8 mouse cellular contexts compared by ENCODE assay signal in genomic region chr11:3289803-3290639, GRCm38 (mm10). TPM values are rescaled to one million over a fixed set of nuclear protein-coding genes. Genes with fewer than 3 reads are reported as not detected.
DNase-seq lines count a peak whose midpoint lies in the region; ATAC-seq and TF ChIP-seq lines count a peak whose summit lies in the region.

No protein-coding gene starts in this region.

- under 1% methylated on average over 84 of the region's 92 CpGs for WGBS in embryonic facial prominence, embryonic 15.5 days
- WGBS in heart, embryonic 13.5 days, result under 1% methylated on average over 76 of the region's 92 CpGs
- under 1% methylated on average over 81 of the region's 92 CpGs for WGBS in kidney, postnatal 0 days
- WGBS in liver, embryonic 14.5 days (ENCODE audit: insufficient replicate concordance), result under 1% methylated on average over 85 of the region's 92 CpGs
- WGBS in stomach, embryonic 15.5 days, result under 1% methylated on average over 69 of the region's 92 CpGs

- H3K4me2 ChIP-seq in embryonic facial prominence, embryonic 15.5 days (replicated peaks), result peak overlapping the region; percentile 90
- peak overlapping the region; percentile 99 for H3K4me2 ChIP-seq in heart, embryonic 13.5 days
- peak overlapping the region; percentile 96 for H3K4me2 ChIP-seq in kidney, postnatal 0 days (ENCODE audit: low read length)
- H3K4me2 ChIP-seq in liver, embryonic 14.5 days (ENCODE audit: low read depth), result peak overlapping the region; percentile 99
- H3K4me2 ChIP-seq in stomach, embryonic 15.5 days, result peak overlapping the region; percentile 90

- peaks cover 15% of the 10 kb centered on the region for H3K4me1 ChIP-seq in bone marrow macrophage, adult 2 months (ENCODE audit: control insufficient read depth, insufficient read depth, low read length)
- peaks cover 49% of the 10 kb centered on the region for H3K4me1 ChIP-seq in embryonic facial prominence, embryonic 15.5 days
- peaks cover 50% of the 10 kb centered on the region for H3K4me1 ChIP-seq in heart, embryonic 13.5 days
- peaks cover 20% of the 10 kb centered on the region for H3K4me1 ChIP-seq in kidney, postnatal 0 days (replicated peaks; ENCODE audit: insufficient read depth, low read length)
- peaks cover 3 to 33% of the 10 kb centered on the region in 2 experiments for H3K4me1 ChIP-seq in liver, embryonic 14.5 days (replicated peaks; ENCODE audit: control insufficient read depth in 2 of 2, insufficient read depth in 2 of 2, low read length in 1 of 2)
- peaks cover 49% of the 10 kb centered on the region for H3K4me1 ChIP-seq in stomach, embryonic 15.5 days

- peak; percentile 63 for ATAC-seq in embryonic facial prominence, embryonic 15.5 days (ENCODE audit: insufficient number of reproducible peaks, low FRiP score, low TSS enrichment, low read depth)
- peak; percentile 55 for ATAC-seq in heart, embryonic 13.5 days (ENCODE audit: extremely low read depth, insufficient number of reproducible peaks, low FRiP score, low TSS enrichment)
- peak; percentile 59 for ATAC-seq in kidney, postnatal 0 days (replicated peaks; ENCODE audit: low FRiP score, low read depth)
- peak; percentile 59 for ATAC-seq in liver, embryonic 14.5 days (ENCODE audit: insufficient read depth)
- ATAC-seq in stomach, embryonic 15.5 days (ENCODE audit: insufficient read depth, low FRiP score, low read depth), result peak; percentile 40

- no peaks in the 10 kb centered on the region for H3K9me3 ChIP-seq in embryonic facial prominence, embryonic 15.5 days (replicated peaks)
- no peaks in the 10 kb centered on the region for H3K9me3 ChIP-seq in heart, embryonic 13.5 days
- no peaks in the 10 kb centered on the region for H3K9me3 ChIP-seq in kidney, postnatal 0 days (replicated peaks; ENCODE audit: low read length)
- no peaks in the 10 kb centered on the region for H3K9me3 ChIP-seq in liver, embryonic 14.5 days (ENCODE audit: control insufficient read depth, low read length)
- H3K9me3 ChIP-seq in stomach, embryonic 15.5 days, result no peaks in the 10 kb centered on the region

- peak; percentile 38; the same call in 1 of the 2 replicates for TF ChIP-seq CTCF in bone marrow macrophage, adult 2 months (IDR thresholded peaks at IDR 0.05; ENCODE audit: low read depth, low read length)
- TF ChIP-seq CTCF in kidney, postnatal 0 days (IDR thresholded peaks at IDR 0.05; ENCODE audit: low read depth), result peak; percentile 63; the same call in 1 of the 2 replicates
- peak; percentile 65 for TF ChIP-seq CTCF in liver, embryonic 14.5 days (IDR thresholded peaks at IDR 0.05; ENCODE audit: low read depth)

- H3K27me3 ChIP-seq in embryonic facial prominence, embryonic 15.5 days, result no peaks in the 10 kb centered on the region
- no peaks in the 10 kb centered on the region for H3K27me3 ChIP-seq in heart, embryonic 13.5 days (replicated peaks)
- H3K27me3 ChIP-seq in kidney, postnatal 0 days (ENCODE audit: insufficient read depth, low read length), result no peaks in the 10 kb centered on the region
- no peaks in the 10 kb centered on the region for H3K27me3 ChIP-seq in liver, embryonic 14.5 days (ENCODE audit: control insufficient read depth, insufficient read depth, low read length)
- H3K27me3 ChIP-seq in stomach, embryonic 15.5 days (replicated peaks), result no peaks in the 10 kb centered on the region

- peak overlapping the region; percentile 92 for H3K27ac ChIP-seq in bone marrow macrophage, adult 2 months (ENCODE audit: insufficient read depth, low read depth, low read length)
- H3K27ac ChIP-seq in embryonic facial prominence, embryonic 15.5 days (replicated peaks), result peak overlapping the region; percentile 100
- H3K27ac ChIP-seq in heart, embryonic 13.5 days (replicated peaks), result peak overlapping the region; percentile 100
- peak overlapping the region; percentile 100 for H3K27ac ChIP-seq in kidney, postnatal 0 days
- peak overlapping the region; percentile 40 for H3K27ac ChIP-seq in liver, embryonic 14.5 days
- H3K27ac ChIP-seq in stomach, embryonic 15.5 days, result peak overlapping the region; percentile 100

- H3K4me3 ChIP-seq in bone marrow macrophage, adult 2 months (ENCODE audit: insufficient read depth, low read length), result peak overlapping the region; percentile 93
- H3K4me3 ChIP-seq in embryonic facial prominence, embryonic 15.5 days (replicated peaks), result peak overlapping the region; percentile 84
- H3K4me3 ChIP-seq in heart, embryonic 13.5 days, result peak overlapping the region; percentile 69
- H3K4me3 ChIP-seq in kidney, postnatal 0 days (replicated peaks; ENCODE audit: low read depth, low read length), result peak overlapping the region; percentile 80
- peak overlapping the region; percentile 80 to 87 for H3K4me3 ChIP-seq in liver, embryonic 14.5 days (ENCODE audit: insufficient read depth in 1 of 2, low read depth in 2 of 2, low read length in 2 of 2)
- peak overlapping the region; percentile 85 for H3K4me3 ChIP-seq in stomach, embryonic 15.5 days (replicated peaks)

- peak overlapping the region; percentile 98 for H3K9ac ChIP-seq in embryonic facial prominence, embryonic 15.5 days
- peak overlapping the region; percentile 98 for H3K9ac ChIP-seq in heart, embryonic 13.5 days
- peak overlapping the region; percentile 97 for H3K9ac ChIP-seq in kidney, postnatal 0 days (ENCODE audit: low read depth, low read length)
- H3K9ac ChIP-seq in liver, embryonic 14.5 days (replicated peaks), result peak overlapping the region; percentile 73
- H3K9ac ChIP-seq in stomach, embryonic 15.5 days, result peak overlapping the region; percentile 92

- peaks cover 17% of the 10 kb centered on the region for H3K36me3 ChIP-seq in embryonic facial prominence, embryonic 15.5 days
- peaks cover 26% of the 10 kb centered on the region for H3K36me3 ChIP-seq in heart, embryonic 13.5 days
- peaks cover 19% of the 10 kb centered on the region for H3K36me3 ChIP-seq in kidney, postnatal 0 days (ENCODE audit: insufficient read depth, low read length)
- peaks cover 16% of the 10 kb centered on the region for H3K36me3 ChIP-seq in liver, embryonic 14.5 days (replicated peaks; ENCODE audit: control insufficient read depth, insufficient read depth, low read depth)
- peaks cover 15% of the 10 kb centered on the region for H3K36me3 ChIP-seq in stomach, embryonic 15.5 days

- no peak for TF ChIP-seq POLR2A in bone marrow macrophage, adult 2 months (IDR thresholded peaks at IDR 0.05; ENCODE audit: borderline replicate concordance, low read depth, low read length)

- no peak for TF ChIP-seq EP300 in liver, embryonic 14.5 days (IDR thresholded peaks at IDR 0.05; ENCODE audit: low read depth)

- DNase-seq in CD4-positive helper T cell, adult 2 months (ENCODE audit: low read depth, low spot score), result peak; percentile 90
- DNase-seq in kidney, postnatal 0 days (ENCODE audit: low spot score), result peak; percentile 93
- peak; percentile 60 to 62 (median 61) for DNase-seq in liver, embryonic 14.5 days (ENCODE audit: low read depth in 3 of 3, low spot score in 3 of 3)
- peak; percentile 88 for DNase-seq in neural tube, embryonic 10.5 days (ENCODE audit: extremely low spot score, low spot score)

RNA-seq across cellular contexts. Expression of gene Patz1, which starts 1.3 kb away (rescaled TPM):
- polyA plus RNA-seq in bone marrow macrophage, adult 2 months (2012; ENCODE audit: insufficient read depth, insufficient read length, missing spikeins), result 29.9 and 32.2 TPM in 2 replicates
- polyA plus RNA-seq in embryonic facial prominence, embryonic 15.5 days (2015; fragmentation: Nextera tagmentation; extraction: Ambion mirVana), result 43.4 and 46.3 TPM in 2 replicates
- 22.7 and 24.4 TPM in 2 replicates for polyA plus RNA-seq in heart, embryonic 13.5 days (2015; fragmentation: Nextera tagmentation; extraction: Ambion mirVana)
- 47.8 and 51.0 TPM in 2 replicates for polyA plus RNA-seq in kidney, postnatal 0 days (2015; fragmentation: Nextera tagmentation; extraction: Ambion mirVana)
- polyA plus RNA-seq in liver, embryonic 14.5 days (2012; rRNA removed), result 15.2 and 16.2 TPM in 2 replicates
- polyA plus RNA-seq in liver, embryonic 14.5 days (2014; fragmentation: Nextera tagmentation; extraction: Ambion mirVana), result 11.6 and 12.7 TPM in 2 replicates
- polyA plus RNA-seq in stomach, embryonic 15.5 days (2015; fragmentation: Nextera tagmentation; extraction: Ambion mirVana), result 39.9 and 42.0 TPM in 2 replicates

RNA-seq across cellular contexts. Expression of gene Drg1, which starts 23.8 kb away (rescaled TPM):
- 74.1 and 75.0 TPM in 2 replicates for polyA plus RNA-seq in bone marrow macrophage, adult 2 months (2012; ENCODE audit: insufficient read depth, insufficient read length, missing spikeins)
- polyA plus RNA-seq in embryonic facial prominence, embryonic 15.5 days (2015; fragmentation: Nextera tagmentation; extraction: Ambion mirVana), result 188 and 201 TPM in 2 replicates
- polyA plus RNA-seq in heart, embryonic 13.5 days (2015; fragmentation: Nextera tagmentation; extraction: Ambion mirVana), result 159 and 171 TPM in 2 replicates
- polyA plus RNA-seq in kidney, postnatal 0 days (2015; fragmentation: Nextera tagmentation; extraction: Ambion mirVana), result 176 and 198 TPM in 2 replicates
- 24.6 and 38.4 TPM in 2 replicates for polyA plus RNA-seq in liver, embryonic 14.5 days (2012; rRNA removed)
- 112 and 118 TPM in 2 replicates for polyA plus RNA-seq in liver, embryonic 14.5 days (2014; fragmentation: Nextera tagmentation; extraction: Ambion mirVana)
- 223 and 232 TPM in 2 replicates for polyA plus RNA-seq in stomach, embryonic 15.5 days (2015; fragmentation: Nextera tagmentation; extraction: Ambion mirVana)

RNA-seq across cellular contexts. Expression of gene Pik3ip1, which starts 40.2 kb away (rescaled TPM):
- polyA plus RNA-seq in bone marrow macrophage, adult 2 months (2012; ENCODE audit: insufficient read depth, insufficient read length, missing spikeins), result 1.6 and 1.7 TPM in 2 replicates
- 13.9 and 15.8 TPM in 2 replicates for polyA plus RNA-seq in embryonic facial prominence, embryonic 15.5 days (2015; fragmentation: Nextera tagmentation; extraction: Ambion mirVana)
- 19.0 and 25.9 TPM in 2 replicates for polyA plus RNA-seq in heart, embryonic 13.5 days (2015; fragmentation: Nextera tagmentation; extraction: Ambion mirVana)
- 14.8 and 15.0 TPM in 2 replicates for polyA plus RNA-seq in kidney, postnatal 0 days (2015; fragmentation: Nextera tagmentation; extraction: Ambion mirVana)
- 0.79 and 0.96 TPM in 2 replicates for polyA plus RNA-seq in liver, embryonic 14.5 days (2012; rRNA removed)
- 0.42 and 0.94 TPM in 2 replicates for polyA plus RNA-seq in liver, embryonic 14.5 days (2014; fragmentation: Nextera tagmentation; extraction: Ambion mirVana)
- polyA plus RNA-seq in stomach, embryonic 15.5 days (2015; fragmentation: Nextera tagmentation; extraction: Ambion mirVana), result 10.6 and 12.1 TPM in 2 replicates

Comparison
In these comparisons a context has a peak if more than half of its experiments do, and no peak if none do; other contexts are left out.
1. Peak in every context shown above with its lines: DNase-seq, ATAC-seq, H3K4me3 ChIP-seq and H3K27ac ChIP-seq.
2. H3K27ac ChIP-seq: peak in every context shown above with its lines; median percentile 100 in embryonic facial prominence, embryonic 15.5 days; 100 in heart, embryonic 13.5 days; 100 in kidney, postnatal 0 days; 100 in stomach, embryonic 15.5 days; 92 in bone marrow macrophage, adult 2 months; 40 in liver, embryonic 14.5 days.